Mouse (Mus musculus): Measurements from ENCODE around the gene Vopp1.

DNA sequence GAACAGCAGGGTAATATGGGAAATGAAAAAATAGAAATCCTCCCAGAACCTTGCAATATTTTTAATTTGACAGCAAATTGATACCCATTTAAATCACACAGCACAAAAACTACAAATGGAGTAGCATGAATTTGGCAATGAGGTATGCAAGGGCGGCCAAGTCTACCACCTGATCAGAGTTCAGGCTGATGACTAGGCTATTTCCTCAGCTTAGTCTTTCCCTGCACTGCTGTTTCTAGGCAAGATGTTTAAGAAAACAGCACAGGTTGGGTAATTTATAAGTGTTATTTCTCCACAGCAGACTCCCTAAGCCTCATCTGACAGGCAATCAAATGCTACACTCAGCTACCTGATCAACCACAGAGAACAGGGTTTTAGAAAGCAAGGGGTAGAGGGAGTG lies 40.7 kb downstream of the Vopp1 start:
- TF ChIP-seq CTCF (IDR thresholded peaks at IDR 0.05; ENCODE audit: insufficient read depth, low read length) (no peak), POLR2A (IDR thresholded peaks at IDR 0.05; ENCODE audit: borderline replicate concordance, extremely low read depth, low read depth, low read length) (no peak)
